Mouse (Mus musculus): ENCODE data around the gene Lpcat4. TPM values are rescaled to one million over a fixed set of nuclear protein-coding genes. Genes with fewer than 3 reads are reported as not detected.

Lpcat4 gene
- polyA plus RNA-seq (2014; fragmentation: Nextera tagmentation; extraction: Ambion mirVana), result 9.7 and 12.8 TPM in 2 replicates

GRCm38 (mm10) chr2:112239212-112239934, at the start of gene Lpcat4:
Gene Lpcat4, plus strand, starts transcription at chr2:112239468.
- H3K9ac ChIP-seq (ENCODE audit: low read length), result peak within 1 kb of the TSS; percentile 84
- whole genome bisulfite sequencing, result under 1% methylated on average over 62 of the region's 94 CpGs
- ATAC-seq (ENCODE audit: insufficient read depth, low FRiP score, low TSS enrichment), result peak; percentile 89

GRCm38 (mm10) chr2:112196859-112197258, 42.4 kb upstream of the Lpcat4 start:
- DNase-seq (ENCODE audit: low spot score) (peak; percentile 47), ATAC-seq (ENCODE audit: insufficient read depth, low FRiP score, low TSS enrichment) (peak; percentile 82; the same call in 1 of the 2 replicates)
- no peak overlapping the region for H3K4me2 ChIP-seq (ENCODE audit: low read depth)

More at GRCm38 (mm10) chr2:112239212-112239934, at the start of gene Lpcat4:
- peak; percentile 94 for DNase-seq (ENCODE audit: low spot score)
- H3K27ac ChIP-seq (ENCODE audit: low read depth, low read length), result peak within 1 kb of the TSS; percentile 94
- H3K9me3 ChIP-seq (ENCODE audit: control insufficient read depth, low read length), result no peaks in the 10 kb centered on the region
- H3K4me2 ChIP-seq (ENCODE audit: low read depth), result peak within 1 kb of the TSS; percentile 72
- no peaks in the 10 kb centered on the region; the same call in 1 of the 2 replicates for H3K4me1 ChIP-seq (ENCODE audit: control insufficient read depth, insufficient read depth, low read length)
- no peaks in the 10 kb centered on the region for H3K27me3 ChIP-seq (ENCODE audit: control insufficient read depth, insufficient read depth, low read length)
- H3K36me3 ChIP-seq (ENCODE audit: control insufficient read depth, insufficient read depth, low read length), result no peaks in the 10 kb centered on the region
- peak within 1 kb of the TSS; percentile 61 for H3K4me3 ChIP-seq (ENCODE audit: low read depth, low read length)

GRCm38 (mm10) chr2:112203056-112203455, 36.2 kb upstream of the Lpcat4 start:
- H3K4me1 ChIP-seq (ENCODE audit: control insufficient read depth, insufficient read depth, low read length), result no peaks in the 10 kb centered on the region
- no peak overlapping the region for H3K4me3 ChIP-seq (ENCODE audit: low read depth, low read length)
- no peak overlapping the region for H3K4me2 ChIP-seq (ENCODE audit: low read depth)
- no peak overlapping the region for H3K9ac ChIP-seq (ENCODE audit: low read length)
- 86% methylated on average over 6 of the region's 6 CpGs for WGBS
- H3K27me3 ChIP-seq (ENCODE audit: control insufficient read depth, insufficient read depth, low read length), result no peaks in the 10 kb centered on the region
- ATAC-seq (ENCODE audit: insufficient read depth, low FRiP score, low TSS enrichment) (no peak), DNase-seq (ENCODE audit: low spot score) (no peak)
- no peaks in the 10 kb centered on the region for H3K9me3 ChIP-seq (ENCODE audit: control insufficient read depth, low read length)
- no peak overlapping the region for H3K27ac ChIP-seq (ENCODE audit: low read depth, low read length)
- H3K36me3 ChIP-seq (ENCODE audit: control insufficient read depth, insufficient read depth, low read length), result no peaks in the 10 kb centered on the region

More at GRCm38 (mm10) chr2:112196859-112197258, 42.4 kb upstream of the Lpcat4 start:
- WGBS, result 4% methylated on average over 2 of the region's 2 CpGs
- H3K4me1 ChIP-seq (ENCODE audit: control insufficient read depth, insufficient read depth, low read length), result no peaks in the 10 kb centered on the region
- no peak overlapping the region for H3K4me3 ChIP-seq (ENCODE audit: low read depth, low read length)
- no peak overlapping the region for H3K9ac ChIP-seq (ENCODE audit: low read length)
- H3K27ac ChIP-seq (ENCODE audit: low read depth, low read length), result no peak overlapping the region
- H3K9me3 ChIP-seq (ENCODE audit: control insufficient read depth, low read length), result no peaks in the 10 kb centered on the region
- no peaks in the 10 kb centered on the region for H3K27me3 ChIP-seq (ENCODE audit: control insufficient read depth, insufficient read depth, low read length)
- no peaks in the 10 kb centered on the region for H3K36me3 ChIP-seq (ENCODE audit: control insufficient read depth, insufficient read depth, low read length)

- Histone ChIP-seq H3K4me3 (ENCODE audit: low read depth, low read length) (no peak overlapping the region), H3K4me2 (ENCODE audit: low read depth) (no peak overlapping the region), H3K36me3 (ENCODE audit: control insufficient read depth, insufficient read depth, low read length) (no peaks in the 10 kb centered on the region), H3K9ac (ENCODE audit: low read length) (no peak overlapping the region), H3K9me3 (ENCODE audit: control insufficient read depth, low read length) (no peaks in the 10 kb centered on the region), H3K4me1 (ENCODE audit: control insufficient read depth, insufficient read depth, low read length) (no peaks in the 10 kb centered on the region), H3K27me3 (ENCODE audit: control insufficient read depth, insufficient read depth, low read length) (no peaks in the 10 kb centered on the region), H3K27ac (ENCODE audit: low read depth, low read length) (no peak overlapping the region)
- ATAC-seq (ENCODE audit: insufficient read depth, low FRiP score, low TSS enrichment) (no peak), DNase-seq (ENCODE audit: low spot score) (no peak)
- 79% methylated on average over 6 of the region's 6 CpGs for WGBS
These were observed 29.1 kb upstream of the Lpcat4 start for GRCm38 (mm10) chr2:112210142-112210541.

- DNase-seq (ENCODE audit: low spot score) (no peak), ATAC-seq (ENCODE audit: insufficient read depth, low FRiP score, low TSS enrichment) (no peak)
- no peak overlapping the region for H3K4me2 ChIP-seq (ENCODE audit: low read depth)
- no peaks in the 10 kb centered on the region for H3K27me3 ChIP-seq (ENCODE audit: control insufficient read depth, insufficient read depth, low read length)
- no peak overlapping the region for H3K27ac ChIP-seq (ENCODE audit: low read depth, low read length)
- no peaks in the 10 kb centered on the region for H3K36me3 ChIP-seq (ENCODE audit: control insufficient read depth, insufficient read depth, low read length)
- H3K9ac ChIP-seq (ENCODE audit: low read length), result no peak overlapping the region
- H3K4me3 ChIP-seq (ENCODE audit: low read depth, low read length), result no peak overlapping the region
- H3K4me1 ChIP-seq (ENCODE audit: control insufficient read depth, insufficient read depth, low read length), result no peaks in the 10 kb centered on the region
- WGBS, result 90% methylated on average over 2 of the region's 2 CpGs
- H3K9me3 ChIP-seq (ENCODE audit: control insufficient read depth, low read length), result no peaks in the 10 kb centered on the region
These were observed 28.6 kb upstream of the Lpcat4 start for GRCm38 (mm10) chr2:112210699-112211098.

- no peaks in the 10 kb centered on the region for H3K4me1 ChIP-seq (ENCODE audit: control insufficient read depth, insufficient read depth, low read length)
- no peaks in the 10 kb centered on the region for H3K9me3 ChIP-seq (ENCODE audit: control insufficient read depth, low read length)
- no peak for ATAC-seq (ENCODE audit: insufficient read depth, low FRiP score, low TSS enrichment)
- H3K4me3 ChIP-seq (ENCODE audit: low read depth, low read length), result no peak overlapping the region
- no peaks in the 10 kb centered on the region for H3K36me3 ChIP-seq (ENCODE audit: control insufficient read depth, insufficient read depth, low read length)
- 8% methylated on average over 1 of the region's 1 CpGs for WGBS
- DNase-seq (ENCODE audit: low spot score), result peak; percentile 12
- H3K27me3 ChIP-seq (ENCODE audit: control insufficient read depth, insufficient read depth, low read length), result no peaks in the 10 kb centered on the region
- no peak overlapping the region for H3K4me2 ChIP-seq (ENCODE audit: low read depth)
- H3K9ac ChIP-seq (ENCODE audit: low read length), result no peak overlapping the region
- H3K27ac ChIP-seq (ENCODE audit: low read depth, low read length), result no peak overlapping the region
These were observed 23.3 kb upstream of the Lpcat4 start for GRCm38 (mm10) chr2:112215977-112216376.

GRCm38 (mm10) chr2:112217614-112218013, 21.7 kb upstream of the Lpcat4 start:
- Histone ChIP-seq H3K27me3 (ENCODE audit: control insufficient read depth, insufficient read depth, low read length) (no peaks in the 10 kb centered on the region), H3K27ac (ENCODE audit: low read depth, low read length) (no peak overlapping the region), H3K9me3 (ENCODE audit: control insufficient read depth, low read length) (no peaks in the 10 kb centered on the region), H3K36me3 (ENCODE audit: control insufficient read depth, insufficient read depth, low read length) (no peaks in the 10 kb centered on the region), H3K4me3 (ENCODE audit: low read depth, low read length) (no peak overlapping the region), H3K9ac (ENCODE audit: low read length) (no peak overlapping the region), H3K4me2 (ENCODE audit: low read depth) (no peak overlapping the region), H3K4me1 (ENCODE audit: control insufficient read depth, insufficient read depth, low read length) (no peaks in the 10 kb centered on the region)
- ATAC-seq (ENCODE audit: insufficient read depth, low FRiP score, low TSS enrichment), result no peak
- no peak for DNase-seq (ENCODE audit: low spot score)
- WGBS, result 82% methylated on average over 6 of the region's 6 CpGs

- Histone ChIP-seq H3K4me3 (ENCODE audit: low read depth, low read length) (no peak overlapping the region), H3K4me1 (ENCODE audit: control insufficient read depth, insufficient read depth, low read length) (no peaks in the 10 kb centered on the region), H3K36me3 (ENCODE audit: control insufficient read depth, insufficient read depth, low read length) (no peaks in the 10 kb centered on the region), H3K27ac (ENCODE audit: low read depth, low read length) (no peak overlapping the region), H3K4me2 (ENCODE audit: low read depth) (no peak overlapping the region), H3K9ac (ENCODE audit: low read length) (no peak overlapping the region), H3K27me3 (ENCODE audit: control insufficient read depth, insufficient read depth, low read length) (no peaks in the 10 kb centered on the region), H3K9me3 (ENCODE audit: control insufficient read depth, low read length) (no peaks in the 10 kb centered on the region)
- DNase-seq (ENCODE audit: low spot score), result no peak
- ATAC-seq (ENCODE audit: insufficient read depth, low FRiP score, low TSS enrichment), result no peak
- WGBS, result 84% methylated on average over 5 of the region's 5 CpGs
These were observed 18.4 kb upstream of the Lpcat4 start for GRCm38 (mm10) chr2:112220880-112221279.

- ATAC-seq (ENCODE audit: insufficient read depth, low FRiP score, low TSS enrichment) (no peak), DNase-seq (ENCODE audit: low spot score) (no peak)
- no peak overlapping the region for H3K27ac ChIP-seq (ENCODE audit: low read depth, low read length)
- no peaks in the 10 kb centered on the region for H3K36me3 ChIP-seq (ENCODE audit: control insufficient read depth, insufficient read depth, low read length)
- no peak overlapping the region for H3K9ac ChIP-seq (ENCODE audit: low read length)
- no peaks in the 10 kb centered on the region for H3K9me3 ChIP-seq (ENCODE audit: control insufficient read depth, low read length)
- H3K4me2 ChIP-seq (ENCODE audit: low read depth), result no peak overlapping the region
- WGBS, result 85% methylated on average over 5 of the region's 5 CpGs
- no peak overlapping the region for H3K4me3 ChIP-seq (ENCODE audit: low read depth, low read length)
- H3K4me1 ChIP-seq (ENCODE audit: control insufficient read depth, insufficient read depth, low read length), result no peaks in the 10 kb centered on the region
- no peaks in the 10 kb centered on the region for H3K27me3 ChIP-seq (ENCODE audit: control insufficient read depth, insufficient read depth, low read length)
These were observed 16.7 kb upstream of the Lpcat4 start for GRCm38 (mm10) chr2:112222607-112223006.

Measured in neural tube, embryonic 11.5 days (tissue).